Mouse (Mus musculus) liver, adult 2 months (tissue): ENCODE data around the gene Zfp78.

Source experiments
- CTCF ChIP-seq: fragments of 200-500 bp; IDR thresholded peaks from 2 replicates; pipeline ENCODE4 v1.5.1; 2011; ENCODE audit warnings: low read depth, low read length, control low read depth
- POLR2A ChIP-seq: fragments of 200-500 bp; IDR thresholded peaks from 2 replicates; pipeline ENCODE4 v1.6.1; 2011; ENCODE audit warnings: low read length, control low read depth; ENCODE audit not compliant: insufficient read depth; ENCODE audit errors: extremely low read depth

- TF ChIP-seq POLR2A: no peak
- no peak for TF ChIP-seq CTCF
Measured at GRCm38 (mm10) chr7:6358121-6358520, 5.0 kb upstream of the Zfp78 start.
